In the genomic region with DNA sequence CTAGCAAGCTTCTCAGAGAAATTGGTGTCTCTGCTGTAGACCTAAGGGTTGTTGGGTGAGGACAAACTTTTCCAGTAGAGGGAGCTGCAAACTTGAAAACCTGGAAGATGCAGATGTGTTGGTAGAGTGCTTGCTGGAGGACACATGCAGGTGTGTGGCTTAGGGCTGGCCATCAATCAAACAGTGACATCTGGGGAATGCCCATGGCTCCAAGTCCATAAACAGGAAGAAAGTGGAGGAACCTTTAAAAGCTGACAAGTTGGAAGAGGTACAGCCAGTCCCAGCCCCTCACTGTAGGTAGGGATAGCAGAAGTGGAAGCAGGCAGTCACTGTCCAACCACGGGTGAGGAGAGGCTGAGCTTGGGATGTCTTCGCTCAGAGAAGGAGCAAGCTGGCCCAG, we compare ENCODE assay signal across 7 mouse cellular contexts. TPM values are rescaled to one million over a fixed set of nuclear protein-coding genes. Genes with fewer than 3 reads are reported as not detected.
DNase-seq lines count a peak whose midpoint lies in the region; ATAC-seq and TF ChIP-seq lines count a peak whose summit lies in the region.

No protein-coding gene starts in this region.

- H3K4me2 ChIP-seq in midbrain, postnatal 0 days (ENCODE audit: low read depth, low read length, poor library complexity, severe bottlenecking) = no peak overlapping the region
- H3K4me2 ChIP-seq in midbrain, embryonic 11.5 days = no peak overlapping the region
- H3K4me2 ChIP-seq in kidney, embryonic 16.5 days (replicated peaks; ENCODE audit: low read depth, low read length) = no peak overlapping the region

- H3K4me3 ChIP-seq in midbrain, postnatal 0 days (ENCODE audit: low read depth, low read length) = no peak overlapping the region
- no peak overlapping the region for H3K4me3 ChIP-seq in midbrain, embryonic 11.5 days (ENCODE audit: low read depth, low read length)
- no peak overlapping the region for H3K4me3 ChIP-seq in embryonic facial prominence, embryonic 10.5 days
- H3K4me3 ChIP-seq in kidney, embryonic 16.5 days (ENCODE audit: low read length) = no peak overlapping the region

- H3K9me3 ChIP-seq in midbrain, postnatal 0 days (ENCODE audit: low read length) = no peaks in the 10 kb centered on the region
- no peaks in the 10 kb centered on the region for H3K9me3 ChIP-seq in midbrain, embryonic 11.5 days (ENCODE audit: control insufficient read depth, low read length)
- H3K9me3 ChIP-seq in embryonic facial prominence, embryonic 10.5 days = peaks cover 6% of the 10 kb centered on the region; the same call in 1 of the 2 replicates
- peaks cover 4% of the 10 kb centered on the region for H3K9me3 ChIP-seq in kidney, embryonic 16.5 days (ENCODE audit: low read length)

- H3K4me1 ChIP-seq in midbrain, postnatal 0 days (ENCODE audit: insufficient read depth, low read length) = no peaks in the 10 kb centered on the region
- no peaks in the 10 kb centered on the region for H3K4me1 ChIP-seq in midbrain, embryonic 11.5 days (ENCODE audit: control insufficient read depth, insufficient read depth, low read length)
- no peaks in the 10 kb centered on the region for H3K4me1 ChIP-seq in embryonic facial prominence, embryonic 10.5 days
- H3K4me1 ChIP-seq in kidney, embryonic 16.5 days (ENCODE audit: insufficient read depth, low read length) = no peaks in the 10 kb centered on the region

- no peak overlapping the region for H3K9ac ChIP-seq in midbrain, postnatal 0 days (replicated peaks; ENCODE audit: low read length, poor library complexity, severe bottlenecking)
- no peak overlapping the region for H3K9ac ChIP-seq in midbrain, embryonic 11.5 days (ENCODE audit: low read length)
- no peak overlapping the region for H3K9ac ChIP-seq in kidney, embryonic 16.5 days (replicated peaks; ENCODE audit: low read length)

- DNase-seq in midbrain, postnatal 0 days (ENCODE audit: low spot score) = peak; percentile 53
- DNase-seq in midbrain, embryonic 11.5 days (ENCODE audit: low spot score, missing footprints) = no peak
- peak; percentile 20 for DNase-seq in Muller cell, postnatal 12 days (ENCODE audit: inconsistent ontology term)
- DNase-seq in embryonic facial prominence, embryonic 10.5 days (ENCODE audit: low spot score) = peak; percentile 32
- DNase-seq in lung, postnatal 14 days = peak; percentile 45
- DNase-seq in cerebellum, postnatal 14 days = no peak

- no peaks in the 10 kb centered on the region for H3K36me3 ChIP-seq in midbrain, postnatal 0 days (ENCODE audit: insufficient read depth, low read length)
- H3K36me3 ChIP-seq in midbrain, embryonic 11.5 days (ENCODE audit: control insufficient read depth, insufficient read depth, low read length) = no peaks in the 10 kb centered on the region
- no peaks in the 10 kb centered on the region for H3K36me3 ChIP-seq in embryonic facial prominence, embryonic 10.5 days (replicated peaks)
- H3K36me3 ChIP-seq in kidney, embryonic 16.5 days (ENCODE audit: insufficient read depth, low read length) = no peaks in the 10 kb centered on the region

- TF ChIP-seq CTCF in midbrain, postnatal 0 days (IDR thresholded peaks at IDR 0.05) = peak; percentile 74

- ATAC-seq in midbrain, postnatal 0 days (ENCODE audit: low FRiP score) = no peak
- no peak for ATAC-seq in midbrain, embryonic 11.5 days (ENCODE audit: low FRiP score)
- peak; percentile 70 for ATAC-seq in kidney, embryonic 16.5 days (ENCODE audit: low FRiP score, low TSS enrichment)

- 76% methylated on average over 2 of the region's 2 CpGs for WGBS in midbrain, postnatal 0 days
- WGBS in midbrain, embryonic 11.5 days = 71% methylated on average over 2 of the region's 2 CpGs
- 75% methylated on average over 2 of the region's 2 CpGs for WGBS in embryonic facial prominence, embryonic 10.5 days
- 70% methylated on average over 2 of the region's 2 CpGs for WGBS in kidney, embryonic 16.5 days

- no peaks in the 10 kb centered on the region for H3K27me3 ChIP-seq in midbrain, postnatal 0 days (ENCODE audit: insufficient read depth, low read length)
- no peaks in the 10 kb centered on the region for H3K27me3 ChIP-seq in midbrain, embryonic 11.5 days (ENCODE audit: control insufficient read depth, insufficient read depth, low read length)
- H3K27me3 ChIP-seq in embryonic facial prominence, embryonic 10.5 days (replicated peaks; ENCODE audit: low read depth, poor library complexity, severe bottlenecking) = no peaks in the 10 kb centered on the region
- H3K27me3 ChIP-seq in kidney, embryonic 16.5 days (ENCODE audit: insufficient read depth, low read length) = no peaks in the 10 kb centered on the region

- H3K27ac ChIP-seq in midbrain, postnatal 0 days (ENCODE audit: low read depth, low read length) = no peak overlapping the region
- no peak overlapping the region for H3K27ac ChIP-seq in midbrain, embryonic 11.5 days (ENCODE audit: low read depth, low read length)
- no peak overlapping the region for H3K27ac ChIP-seq in embryonic facial prominence, embryonic 10.5 days (replicated peaks)
- no peak overlapping the region for H3K27ac ChIP-seq in kidney, embryonic 16.5 days (ENCODE audit: low read length)

RNA-seq across cellular contexts. Expression of a gene that starts 12.5 kb away (rescaled TPM):
- 0.05 TPM in 1 of 2 replicates, not detected in the other for total RNA-seq in midbrain, postnatal 0 days (2014; rRNA removed)
- 0.10 TPM in 1 of 2 replicates, not detected in the other for polyA plus RNA-seq in midbrain, postnatal 0 days (2015; fragmentation: Nextera tagmentation; extraction: Ambion mirVana)
- polyA plus RNA-seq in midbrain, embryonic 11.5 days (2014; fragmentation: Nextera tagmentation; extraction: Ambion mirVana) = not detected in 2 replicates
- not detected in 2 replicates for polyA plus RNA-seq in embryonic facial prominence, embryonic 10.5 days (2016; fragmentation: Nextera tagmentation; extraction: Ambion mirVana)
- polyA plus RNA-seq in kidney, embryonic 16.5 days (2015; fragmentation: Nextera tagmentation; extraction: Ambion mirVana) = not detected in 2 replicates

RNA-seq across cellular contexts. Expression of a gene that starts 15.5 kb away (rescaled TPM):
- total RNA-seq in midbrain, postnatal 0 days (2014; rRNA removed) = 16.7 and 20.7 TPM in 2 replicates
- 22.1 and 26.0 TPM in 2 replicates for polyA plus RNA-seq in midbrain, postnatal 0 days (2015; fragmentation: Nextera tagmentation; extraction: Ambion mirVana)
- 11.6 and 13.2 TPM in 2 replicates for polyA plus RNA-seq in midbrain, embryonic 11.5 days (2014; fragmentation: Nextera tagmentation; extraction: Ambion mirVana)
- polyA plus RNA-seq in embryonic facial prominence, embryonic 10.5 days (2016; fragmentation: Nextera tagmentation; extraction: Ambion mirVana) = 18.9 and 19.1 TPM in 2 replicates
- 40.9 and 45.5 TPM in 2 replicates for polyA plus RNA-seq in kidney, embryonic 16.5 days (2015; fragmentation: Nextera tagmentation; extraction: Ambion mirVana)

RNA-seq across cellular contexts. Expression of a gene that starts 21.7 kb away (rescaled TPM):
- 25.3 and 27.8 TPM in 2 replicates for total RNA-seq in midbrain, postnatal 0 days (2014; rRNA removed)
- polyA plus RNA-seq in midbrain, postnatal 0 days (2015; fragmentation: Nextera tagmentation; extraction: Ambion mirVana) = 10.4 and 12.6 TPM in 2 replicates
- polyA plus RNA-seq in midbrain, embryonic 11.5 days (2014; fragmentation: Nextera tagmentation; extraction: Ambion mirVana) = 13.6 and 15.3 TPM in 2 replicates
- 15.9 and 16.8 TPM in 2 replicates for polyA plus RNA-seq in embryonic facial prominence, embryonic 10.5 days (2016; fragmentation: Nextera tagmentation; extraction: Ambion mirVana)
- 11.2 and 11.5 TPM in 2 replicates for polyA plus RNA-seq in kidney, embryonic 16.5 days (2015; fragmentation: Nextera tagmentation; extraction: Ambion mirVana)

RNA-seq across cellular contexts. Expression of a gene that starts 37.2 kb away (rescaled TPM):
- total RNA-seq in midbrain, postnatal 0 days (2014; rRNA removed) = 117 and 120 TPM in 2 replicates
- 114 and 120 TPM in 2 replicates for polyA plus RNA-seq in midbrain, postnatal 0 days (2015; fragmentation: Nextera tagmentation; extraction: Ambion mirVana)
- polyA plus RNA-seq in midbrain, embryonic 11.5 days (2014; fragmentation: Nextera tagmentation; extraction: Ambion mirVana) = 47.5 and 48.5 TPM in 2 replicates
- 21.5 and 29.6 TPM in 2 replicates for polyA plus RNA-seq in embryonic facial prominence, embryonic 10.5 days (2016; fragmentation: Nextera tagmentation; extraction: Ambion mirVana)
- polyA plus RNA-seq in kidney, embryonic 16.5 days (2015; fragmentation: Nextera tagmentation; extraction: Ambion mirVana) = 69.0 and 69.8 TPM in 2 replicates

RNA-seq across cellular contexts. Expression of a gene that starts 50.4 kb away (rescaled TPM):
- total RNA-seq in midbrain, postnatal 0 days (2014; rRNA removed) = 17.5 and 17.8 TPM in 2 replicates
- polyA plus RNA-seq in midbrain, postnatal 0 days (2015; fragmentation: Nextera tagmentation; extraction: Ambion mirVana) = 9.0 TPM in 2 replicates
- 27.2 and 27.8 TPM in 2 replicates for polyA plus RNA-seq in midbrain, embryonic 11.5 days (2014; fragmentation: Nextera tagmentation; extraction: Ambion mirVana)
- polyA plus RNA-seq in embryonic facial prominence, embryonic 10.5 days (2016; fragmentation: Nextera tagmentation; extraction: Ambion mirVana) = 39.3 and 41.9 TPM in 2 replicates
- polyA plus RNA-seq in kidney, embryonic 16.5 days (2015; fragmentation: Nextera tagmentation; extraction: Ambion mirVana) = 44.3 and 51.6 TPM in 2 replicates

Comparison
In these comparisons a context has a peak if more than half of its experiments do, and no peak if none do; other contexts are left out.
1. DNase-seq: peak in midbrain, postnatal 0 days (single experiment), Muller cell, postnatal 12 days (single experiment), embryonic facial prominence, embryonic 10.5 days (single experiment) and lung, postnatal 14 days (single experiment); none in midbrain, embryonic 11.5 days (single experiment) and cerebellum, postnatal 14 days (0 of 2).